Mouse (Mus musculus): ENCODE measurements around the gene Unc13b. TPM values are rescaled to one million over a fixed set of nuclear protein-coding genes. Genes with fewer than 3 reads are reported as not detected.

Gene Unc13b
- polyA plus RNA-seq (2017; shearing (Covaris generic)), result 1.5 TPM

DNA sequence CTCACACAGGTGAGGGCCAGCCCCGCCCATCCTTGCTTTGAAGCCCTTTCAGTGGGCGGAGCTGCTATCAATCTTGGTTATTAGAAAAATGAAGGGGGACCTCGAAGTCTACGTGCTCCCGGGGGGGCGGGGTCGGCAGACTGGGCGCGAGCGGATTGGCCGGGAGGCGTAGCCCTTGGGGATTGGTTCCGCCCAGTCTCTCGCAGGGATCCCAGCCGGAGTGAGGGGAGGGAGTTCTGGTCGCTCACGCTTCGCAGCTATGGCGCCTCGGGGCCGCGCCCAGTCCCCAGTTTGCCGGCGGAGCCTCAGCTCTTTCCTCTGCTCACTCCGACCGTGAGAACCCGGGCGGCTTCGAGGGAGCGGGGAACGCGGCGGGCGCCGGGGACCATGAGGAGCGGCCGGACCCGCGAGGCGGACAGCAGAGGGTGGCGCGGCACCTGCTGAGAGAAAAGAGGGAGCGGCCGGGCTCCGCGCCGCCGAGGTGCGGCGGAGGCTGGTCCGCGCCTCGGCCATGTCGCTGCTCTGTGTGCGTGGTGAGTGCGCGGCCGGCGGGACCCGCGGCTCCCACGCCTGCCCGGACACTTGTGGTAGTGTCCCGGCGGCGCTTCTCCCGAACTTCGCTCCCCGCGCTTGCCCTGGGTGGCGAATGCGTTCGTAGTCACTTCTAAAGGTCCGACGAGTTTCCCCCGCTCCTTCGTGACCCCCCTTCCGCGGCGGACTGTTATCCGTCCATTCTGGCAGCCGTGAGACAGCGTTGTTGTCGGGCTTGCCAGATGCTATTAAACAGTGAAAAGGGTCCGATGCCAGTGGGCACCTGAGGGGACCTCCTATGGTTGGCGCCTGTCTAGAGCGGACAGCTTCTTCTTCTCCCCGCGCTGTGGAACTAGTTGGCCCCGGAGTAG lies at the start of gene Unc13b:
Gene Unc13b (plus strand): TSS at position 201 of the 902 bp plus-strand sequence.

DNA sequence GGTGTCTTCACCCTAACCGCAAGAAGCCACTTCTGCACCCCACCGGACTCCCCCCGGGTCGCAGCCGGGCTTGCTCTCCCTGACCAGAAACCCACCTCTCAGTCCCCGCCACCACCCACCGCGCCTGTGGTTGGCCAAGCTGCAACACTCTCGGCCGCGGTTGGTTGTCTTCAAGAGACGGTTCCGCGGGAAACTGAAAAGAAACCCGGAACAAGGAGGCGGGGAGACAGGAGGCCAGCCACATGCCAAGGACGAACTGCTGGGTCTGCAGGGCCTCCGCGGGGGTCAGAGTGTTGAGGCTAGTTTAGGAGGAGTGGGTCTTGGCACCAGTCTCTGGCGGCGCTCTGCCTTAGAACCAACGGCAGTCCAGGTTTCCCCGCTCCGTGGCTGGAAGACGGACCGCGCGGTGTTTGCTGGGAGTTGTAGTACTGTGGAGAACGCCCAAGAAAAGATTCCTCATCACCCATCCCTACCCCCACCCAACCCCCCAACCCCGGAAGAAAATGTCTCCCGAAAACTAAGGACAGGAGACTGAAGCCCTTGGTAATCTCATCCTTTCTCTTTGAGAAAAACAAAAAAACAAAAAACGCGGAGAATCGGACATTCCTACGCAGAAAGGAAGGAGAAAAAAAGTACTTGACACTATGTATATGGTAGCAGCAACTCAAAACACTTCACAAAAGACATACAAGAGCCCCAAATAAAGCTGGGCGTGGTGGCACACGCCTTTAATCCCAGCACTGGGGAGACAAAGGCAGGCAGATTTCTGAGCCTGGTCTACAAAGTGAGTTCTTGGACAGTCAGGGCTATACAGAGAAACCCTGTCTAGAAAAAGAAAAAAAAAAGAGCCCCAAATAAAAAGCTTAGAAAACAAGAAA lies 48.4 kb upstream of the Unc13b start, which contains the start of gene Fancg:
Gene Fancg (minus strand): TSS at position 346 of the 878 bp plus-strand sequence.

DNA sequence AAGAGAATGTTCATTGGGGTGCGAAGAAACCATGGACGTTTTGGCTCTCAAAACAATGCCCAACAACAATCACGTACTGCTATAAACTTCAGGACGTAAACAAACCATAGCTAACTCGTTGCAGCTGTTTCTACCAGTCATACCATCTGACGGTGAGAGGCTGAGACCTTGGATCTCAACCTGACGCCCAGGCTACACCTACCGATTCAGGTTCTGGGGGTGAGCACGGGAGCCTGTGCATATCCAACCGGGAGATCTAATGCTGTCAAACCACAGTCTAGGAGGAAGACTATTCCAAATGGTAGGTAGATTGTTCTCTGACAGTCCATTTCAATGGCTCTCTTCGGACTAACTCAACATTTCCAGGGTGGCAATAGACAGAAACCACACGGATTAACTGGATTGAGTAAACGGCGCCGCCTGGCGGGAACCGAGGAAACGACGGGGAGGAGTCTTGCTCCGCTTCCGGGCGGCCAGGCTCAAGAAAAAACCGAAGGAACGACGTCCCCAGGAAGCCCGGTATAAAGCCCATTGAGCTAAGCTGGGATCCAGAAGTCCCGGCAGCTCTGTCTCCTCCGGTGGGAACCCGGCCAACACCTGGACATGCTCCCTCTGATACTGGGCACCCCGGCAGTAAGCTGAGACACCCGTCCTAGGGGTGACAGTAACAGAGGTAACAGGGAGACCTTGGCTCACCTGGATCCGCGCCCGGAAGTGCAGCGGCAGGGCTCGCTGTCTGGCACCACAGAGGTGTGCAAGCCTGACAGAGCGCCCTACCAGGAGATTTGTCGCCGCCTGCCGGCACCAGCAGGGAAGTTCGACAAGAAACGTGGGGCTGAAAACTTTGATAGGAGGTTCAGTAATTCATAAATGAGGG lies 33.4 kb upstream of the Unc13b start, which contains the start of gene Pigo:
Gene Pigo (minus strand): TSS at position 736 of the 877 bp plus-strand sequence.

DNA sequence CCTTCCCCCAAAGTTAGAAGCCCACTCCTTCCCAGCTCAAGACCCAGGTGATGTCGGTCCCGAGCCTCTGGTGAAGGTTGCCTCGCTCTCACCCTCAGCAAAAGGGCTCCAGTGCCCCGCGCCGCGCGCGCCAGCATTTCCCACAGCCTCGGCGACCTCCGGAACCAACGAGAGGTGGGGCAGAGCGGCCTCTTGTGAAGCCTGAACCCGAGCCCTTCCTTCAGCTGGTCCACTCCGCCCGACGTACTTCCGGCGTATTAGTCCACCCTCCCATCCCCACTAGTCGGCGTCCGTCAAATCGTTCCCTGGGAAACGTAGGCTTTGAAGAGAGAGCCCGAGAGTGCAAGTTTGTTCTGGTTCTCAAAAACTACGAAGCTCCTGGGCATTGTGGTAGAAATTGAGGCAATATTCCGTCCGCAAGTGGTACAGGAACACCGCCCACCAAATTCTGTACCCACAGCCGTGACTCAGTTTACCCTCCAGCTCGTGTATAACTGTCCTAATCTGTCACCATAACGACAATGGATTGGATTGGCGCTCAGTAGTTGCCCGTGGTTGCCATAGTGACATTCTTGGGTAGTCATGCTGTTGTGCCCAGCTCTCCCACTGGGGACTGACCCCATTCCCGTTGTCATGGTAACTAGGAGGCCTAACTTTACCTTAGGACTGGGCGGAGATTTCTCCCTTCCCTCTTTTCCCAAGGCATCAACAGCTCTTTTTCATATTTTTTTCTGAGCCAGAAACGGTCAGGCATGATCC lies 27.3 kb upstream of the Unc13b start, which contains the start of gene Stoml2:
Gene Stoml2 (minus strand): TSS at position 474 of the 759 bp plus-strand sequence.

DNA sequence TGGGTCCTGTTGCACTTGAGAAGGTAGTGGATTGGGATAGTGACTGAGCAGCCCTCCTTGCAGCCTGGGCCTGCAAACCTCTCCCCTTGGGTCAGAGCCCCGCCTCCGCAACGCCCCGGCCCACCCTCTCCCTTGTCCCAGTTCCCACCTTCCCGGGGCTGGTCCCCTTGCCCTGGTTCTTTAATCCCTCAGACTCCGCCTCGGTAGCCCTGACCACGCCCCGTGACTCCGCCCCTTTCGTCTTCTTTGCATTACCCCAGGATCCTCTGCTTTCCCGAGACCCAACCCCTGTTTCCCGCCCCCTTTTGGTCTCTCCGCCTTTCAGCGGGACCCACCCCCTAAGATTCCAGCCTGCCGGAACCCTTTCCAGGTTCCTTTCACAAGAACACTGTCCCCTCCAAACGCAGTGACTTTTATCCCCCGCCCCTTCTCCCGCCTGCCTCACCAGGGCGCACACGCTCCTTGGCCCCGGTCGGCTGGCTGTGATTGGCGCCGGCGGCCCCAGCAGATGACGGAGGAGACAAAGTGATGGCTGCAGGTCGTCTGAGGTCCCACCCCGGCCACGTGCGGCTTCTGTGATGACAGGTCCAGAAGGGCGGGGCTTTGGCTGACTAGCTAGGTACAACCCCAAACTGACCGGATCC lies 13.0 kb upstream of the Unc13b start, which contains the start of gene Fam214b:
Gene Fam214b (minus strand): TSS at position 562 of the 644 bp plus-strand sequence.

DNA sequence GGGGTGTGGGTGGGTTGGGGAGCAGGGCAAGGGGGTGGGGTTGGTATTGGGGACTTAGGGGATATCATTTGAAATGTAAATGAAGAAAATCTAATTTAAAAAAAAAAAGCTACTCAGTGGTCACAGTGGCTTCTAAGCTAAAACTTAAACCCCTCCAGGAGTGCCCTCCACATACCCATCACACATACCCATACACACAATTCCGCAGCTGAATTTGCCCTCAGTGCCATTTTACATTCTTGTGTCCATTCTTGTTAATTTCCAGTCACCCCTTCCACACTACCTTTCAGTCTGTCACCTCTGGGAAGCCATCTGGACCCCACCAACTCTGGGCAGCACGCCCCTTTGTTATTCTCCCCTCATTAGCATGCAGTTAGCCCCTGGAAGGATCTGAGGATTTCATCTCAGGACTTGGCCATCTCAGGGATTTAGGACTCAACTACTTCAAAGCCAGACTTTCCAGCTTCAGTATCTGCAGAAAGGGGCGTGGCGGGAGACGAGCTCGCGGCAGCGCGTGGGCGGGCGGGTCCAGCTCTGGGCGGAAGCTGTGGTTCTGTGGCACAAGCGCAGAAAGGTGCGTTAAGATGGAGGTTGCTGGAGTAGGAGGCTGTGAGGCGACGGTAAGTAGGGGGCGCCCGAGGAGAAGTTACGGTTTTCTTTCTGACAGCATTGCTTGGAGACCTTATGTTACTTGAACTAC lies 208.0 kb downstream of the Unc13b start, which contains the start of gene Atp8b5:
Gene Atp8b5 (plus strand): TSS at position 537 of the 700 bp plus-strand sequence.

Other genes starting within 250 kb of the Unc13b start
- gene Fam205a1, start 205.1 kb upstream of the Unc13b start, polyA plus RNA-seq (2017; shearing (Covaris generic)), result not detected
- gene Gm12394, start 202.2 kb upstream of the Unc13b start, polyA plus RNA-seq (2017; shearing (Covaris generic)), result not detected
- not detected for gene Fam205c, start 184.7 kb upstream of the Unc13b start, polyA plus RNA-seq (2017; shearing (Covaris generic))
- gene Phf24, start 142.3 kb upstream of the Unc13b start, polyA plus RNA-seq (2017; shearing (Covaris generic)), result not detected
- 25.8 TPM for gene Dnajb5, start 109.1 kb upstream of the Unc13b start, polyA plus RNA-seq (2017; shearing (Covaris generic))
- not detected for gene 1700022I11Rik, start 89.3 kb upstream of the Unc13b start, polyA plus RNA-seq (2017; shearing (Covaris generic))
- gene Vcp, start 58.4 kb upstream of the Unc13b start, polyA plus RNA-seq (2017; shearing (Covaris generic)), result 244 TPM
- gene Fancg, start 48.4 kb upstream of the Unc13b start, polyA plus RNA-seq (2017; shearing (Covaris generic)), result 13.0 TPM
- gene Pigo, start 33.1 kb upstream of the Unc13b start, polyA plus RNA-seq (2017; shearing (Covaris generic)), result 39.3 TPM
- 66.8 TPM for gene Stoml2, start 27.2 kb upstream of the Unc13b start, polyA plus RNA-seq (2017; shearing (Covaris generic))
- gene Fam214b, start 12.7 kb upstream of the Unc13b start, polyA plus RNA-seq (2017; shearing (Covaris generic)), result 6.5 TPM
- not detected for gene Atp8b5, start 208.2 kb downstream of the Unc13b start, polyA plus RNA-seq (2017; shearing (Covaris generic))